Mouse (Mus musculus): ENCODE measurements around the gene Atp8b3. TPM values are rescaled to one million over a fixed set of nuclear protein-coding genes. Genes with fewer than 3 reads are reported as not detected.

Atp8b3 gene
- 0.23 TPM in 2 replicates for polyA plus RNA-seq (2015; fragmentation: Nextera tagmentation; extraction: Ambion mirVana)

DNA sequence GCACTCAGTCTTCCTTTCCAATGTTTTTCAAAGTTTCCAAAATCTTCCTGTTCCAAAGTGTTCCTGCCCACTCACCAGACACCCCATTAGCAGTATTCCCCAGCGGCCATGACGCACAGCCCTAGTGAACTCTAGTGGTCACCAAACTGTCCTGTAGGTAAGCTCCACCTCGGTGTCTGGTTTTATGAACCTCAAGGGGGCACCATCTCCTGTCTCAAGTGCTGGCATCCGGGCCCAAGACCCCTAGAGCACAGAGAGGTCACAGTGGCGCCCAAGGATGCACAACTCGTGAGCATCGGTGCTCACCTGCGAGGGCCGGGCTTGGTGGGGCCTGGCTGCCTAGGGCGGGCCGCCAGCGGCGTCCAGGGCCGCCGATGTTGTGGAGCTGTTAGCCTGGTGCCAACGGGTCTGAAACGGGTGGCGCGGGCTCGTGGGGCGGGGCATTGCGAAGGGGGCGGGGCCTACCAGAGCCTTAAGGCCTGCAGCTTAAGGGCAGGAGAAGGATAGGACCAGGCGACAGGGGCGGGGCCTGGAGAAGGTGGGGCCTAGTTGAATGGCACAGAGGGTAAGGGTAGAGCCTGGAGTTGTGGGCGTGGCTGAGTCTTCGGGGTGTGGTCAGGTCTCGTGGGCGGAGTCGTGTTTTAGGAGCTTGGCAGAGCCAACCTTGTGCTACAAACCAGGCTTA lies at the start of gene Atp8b3:
TSS of gene Atp8b3 (minus strand) at position 415 of the 685 bp plus-strand sequence.
- peak within 1 kb of the TSS; percentile 66; the same call in 1 of the 2 replicates for H3K27ac ChIP-seq
- under 1% methylated on average over 30 of the region's 30 CpGs for WGBS
- peaks cover 32% of the 10 kb centered on the region for H3K4me1 ChIP-seq
- H3K4me2 ChIP-seq: peak within 1 kb of the TSS; percentile 61
- H3K9me3 ChIP-seq (replicated peaks): no peaks in the 10 kb centered on the region
- H3K36me3 ChIP-seq: peaks cover 29% of the 10 kb centered on the region
- H3K4me3 ChIP-seq (replicated peaks): peak within 1 kb of the TSS; percentile 39
- peaks cover 35% of the 10 kb centered on the region for H3K27me3 ChIP-seq
- H3K9ac ChIP-seq: no peak within 1 kb of the TSS
- peak; percentile 89 for ATAC-seq (replicated peaks; ENCODE audit: low FRiP score)

DNA sequence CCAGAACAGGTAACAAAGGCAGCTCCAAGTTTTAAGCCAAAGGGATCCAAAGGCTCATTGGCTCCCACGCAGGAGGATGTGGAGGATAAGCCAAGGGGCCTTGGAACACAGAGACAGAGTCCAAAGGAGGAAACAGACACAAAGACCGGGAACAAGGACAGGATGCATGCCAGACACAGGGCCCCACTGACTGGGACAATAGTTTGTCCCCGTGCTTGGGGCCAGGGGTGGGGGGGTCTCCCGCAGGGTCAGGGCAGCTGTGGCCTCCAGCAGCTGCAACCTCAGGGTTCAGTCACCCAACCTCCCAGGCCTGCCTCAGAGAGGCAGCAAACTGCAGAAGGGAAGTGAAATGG lies 48.4 kb upstream of the Atp8b3 start:
- Histone ChIP-seq H3K27ac (peak overlapping the region; percentile 78), H3K4me3 (replicated peaks) (peak overlapping the region; percentile 17), H3K4me1 (peaks cover 55% of the 10 kb centered on the region), H3K9me3 (replicated peaks) (no peaks in the 10 kb centered on the region), H3K36me3 (peaks cover 38% of the 10 kb centered on the region), H3K9ac (no peak overlapping the region), H3K27me3 (no peaks in the 10 kb centered on the region), H3K4me2 (peak overlapping the region; percentile 42)
- 36% methylated on average over 4 of the region's 4 CpGs for WGBS
- no peak for ATAC-seq (replicated peaks; ENCODE audit: low FRiP score)

DNA sequence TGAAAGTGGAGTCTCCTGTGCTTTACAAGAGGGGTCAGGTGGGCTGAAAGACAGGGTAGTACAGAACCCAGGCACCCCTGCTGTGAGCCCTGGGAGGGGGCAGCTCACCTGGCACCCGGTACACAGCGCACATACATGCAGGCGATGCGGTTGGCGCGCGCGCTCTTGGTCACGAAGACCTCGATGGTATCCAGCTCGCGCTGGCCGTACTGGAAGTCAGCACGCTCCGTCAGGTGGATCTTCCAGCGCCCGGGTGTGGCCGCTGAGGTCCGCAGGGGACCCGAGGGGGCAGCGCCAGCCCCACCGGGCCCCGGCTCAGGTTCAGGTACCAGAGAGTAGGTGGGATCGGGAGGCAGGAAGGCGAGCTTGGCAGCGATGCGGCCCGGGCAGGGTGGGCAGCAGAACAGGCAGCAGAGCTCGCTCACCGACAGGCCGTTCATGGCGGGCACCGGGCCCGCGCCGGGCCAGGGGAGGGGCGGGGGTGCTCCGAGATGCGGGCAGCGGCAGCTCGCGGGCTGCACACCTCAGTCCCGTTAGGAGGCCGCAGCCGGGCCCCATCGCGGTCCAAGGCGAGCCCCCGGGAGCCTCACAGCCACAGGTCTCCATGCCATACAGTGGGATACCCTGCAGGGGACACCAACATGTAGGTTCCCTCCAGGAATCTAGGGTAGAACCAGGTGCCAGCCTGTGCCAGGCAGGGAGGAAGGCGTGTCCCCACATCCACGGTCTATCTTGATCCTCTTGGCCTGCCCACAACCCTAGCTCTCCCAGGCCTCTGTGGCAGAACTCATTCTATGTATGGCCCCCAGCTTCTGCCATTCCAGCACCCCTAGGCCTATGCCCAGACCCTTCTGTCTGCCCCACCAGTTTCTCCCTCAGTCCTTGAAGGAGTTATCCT lies 47.7 kb upstream of the Atp8b3 start:
- Histone ChIP-seq H3K4me1 (peaks cover 55% of the 10 kb centered on the region), H3K36me3 (peaks cover 42% of the 10 kb centered on the region), H3K27me3 (no peaks in the 10 kb centered on the region), H3K9ac (no peak overlapping the region), H3K27ac (peak overlapping the region; percentile 78), H3K4me3 (replicated peaks) (peak overlapping the region; percentile 17), H3K4me2 (peak overlapping the region; percentile 42), H3K9me3 (replicated peaks) (no peaks in the 10 kb centered on the region)
- no peak for ATAC-seq (replicated peaks; ENCODE audit: low FRiP score)
- 92% methylated on average over 51 of the region's 51 CpGs for WGBS

DNA sequence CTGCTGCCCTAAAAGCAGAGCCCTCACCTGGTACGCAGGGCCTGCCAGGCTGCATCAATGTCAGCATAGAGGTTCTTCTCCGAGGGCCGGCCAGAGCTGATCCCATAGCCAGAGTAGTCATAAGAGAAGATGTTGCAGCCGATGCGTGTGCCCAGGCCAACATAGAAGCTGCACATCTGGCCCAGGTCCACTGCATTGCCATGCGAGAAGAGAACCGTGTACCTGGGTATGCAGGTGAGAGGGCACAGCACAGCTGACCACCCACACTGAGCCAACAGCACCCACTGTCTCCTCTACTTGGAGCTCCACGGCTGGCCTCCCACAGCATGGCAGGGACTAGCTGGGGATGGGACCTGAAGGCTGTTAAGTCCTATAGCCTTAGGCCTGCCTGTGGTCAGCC lies 46.7 kb upstream of the Atp8b3 start:
- 0 out of 2 replicates have a peak overlapping the region, but pooled peaks have one; percentile 52 for H3K27ac ChIP-seq
- H3K4me1 ChIP-seq: peaks cover 53% of the 10 kb centered on the region
- H3K4me3 ChIP-seq (replicated peaks): peak overlapping the region; percentile 17
- 0 out of 2 replicates have a peak overlapping the region, but pooled peaks have one; percentile 15 for H3K9ac ChIP-seq
- H3K27me3 ChIP-seq: no peaks in the 10 kb centered on the region
- peak overlapping the region; percentile 42 for H3K4me2 ChIP-seq
- WGBS: 90% methylated on average over 8 of the region's 8 CpGs
- peaks cover 45% of the 10 kb centered on the region for H3K36me3 ChIP-seq
- no peaks in the 10 kb centered on the region for H3K9me3 ChIP-seq (replicated peaks)
- ATAC-seq (replicated peaks; ENCODE audit: low FRiP score): no peak

DNA sequence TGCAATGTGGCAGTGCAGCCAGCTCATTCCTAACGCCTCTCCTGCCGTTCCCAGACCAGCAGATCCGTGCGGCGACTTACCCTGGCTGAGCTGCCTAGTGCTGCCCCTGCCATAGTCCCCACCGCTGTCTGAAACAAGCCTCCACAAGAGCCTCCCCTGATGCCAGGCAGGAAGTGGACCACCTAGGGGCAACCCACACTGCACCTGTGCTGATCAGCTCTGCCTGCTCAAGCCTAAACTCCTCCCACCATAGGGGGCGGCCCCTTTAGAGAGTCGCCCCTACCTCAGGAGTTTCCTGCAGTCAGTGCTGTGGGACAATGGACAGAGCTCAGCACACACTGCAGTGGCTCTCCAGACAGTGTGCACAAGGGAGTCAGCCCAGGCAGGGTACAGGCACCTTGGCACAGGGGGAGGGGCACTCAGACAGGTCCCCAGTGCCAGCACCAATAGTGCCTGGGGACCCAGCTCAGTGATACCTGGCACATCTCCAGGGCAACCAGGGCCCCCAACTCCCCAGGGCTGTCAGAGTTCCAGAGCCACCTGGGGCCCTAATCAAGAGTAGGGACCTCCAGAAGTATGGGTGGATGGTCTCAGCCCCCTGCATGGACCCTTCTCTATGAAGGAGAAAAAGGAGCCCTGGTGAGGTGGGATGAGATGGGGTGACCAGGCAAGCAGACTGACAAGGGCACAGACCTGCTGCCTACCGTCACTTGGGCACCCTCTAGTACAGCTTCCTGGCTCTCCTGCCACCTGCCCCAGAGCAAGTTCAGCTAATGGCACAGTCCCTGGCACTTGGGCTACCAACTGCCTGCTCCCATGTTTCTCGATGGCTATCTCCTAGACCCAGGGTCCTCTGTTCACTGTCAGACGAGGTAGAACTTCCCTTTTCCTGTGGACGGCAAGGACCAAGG lies 46.0 kb upstream of the Atp8b3 start:
- 76% methylated on average over 12 of the region's 12 CpGs for WGBS
- H3K9me3 ChIP-seq (replicated peaks): no peaks in the 10 kb centered on the region
- peaks cover 52% of the 10 kb centered on the region for H3K4me1 ChIP-seq
- H3K9ac ChIP-seq: no peak overlapping the region
- 0 out of 2 replicates have a peak, but pooled peaks have one; percentile 7 for ATAC-seq (replicated peaks; ENCODE audit: low FRiP score)
- H3K4me3 ChIP-seq (replicated peaks): 0 out of 2 replicates have a peak overlapping the region, but pooled peaks have one; percentile 2
- H3K27me3 ChIP-seq: no peaks in the 10 kb centered on the region
- peak overlapping the region; percentile 52 for H3K27ac ChIP-seq
- H3K36me3 ChIP-seq: peaks cover 45% of the 10 kb centered on the region
- H3K4me2 ChIP-seq: peak overlapping the region; percentile 42

DNA sequence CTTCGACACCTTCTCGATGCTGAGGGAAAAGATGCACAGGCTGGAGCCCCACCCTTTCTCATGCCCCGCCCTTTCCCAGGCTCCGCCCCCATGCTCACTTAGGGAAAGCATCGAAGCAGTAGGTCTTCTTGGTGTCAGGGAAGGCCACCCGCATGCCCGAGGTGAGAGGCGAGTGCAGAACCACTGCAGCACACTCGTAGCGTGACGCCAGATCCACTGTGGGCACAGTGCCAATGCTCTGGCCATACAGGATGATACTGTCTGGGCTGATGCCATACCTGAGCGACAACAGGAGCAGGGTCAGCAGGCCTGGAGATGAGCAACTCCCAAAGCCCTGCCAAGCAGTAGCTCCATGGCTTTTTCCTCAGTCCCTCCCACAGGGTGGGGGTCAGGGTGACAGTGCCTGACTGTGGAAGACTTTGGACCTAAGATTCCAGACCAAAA lies 45.1 kb upstream of the Atp8b3 start:
- Histone ChIP-seq H3K9ac (no peak overlapping the region), H3K9me3 (replicated peaks) (no peaks in the 10 kb centered on the region)
- ATAC-seq (replicated peaks; ENCODE audit: low FRiP score): 0 out of 2 replicates have a peak, but pooled peaks have one; percentile 27

DNA sequence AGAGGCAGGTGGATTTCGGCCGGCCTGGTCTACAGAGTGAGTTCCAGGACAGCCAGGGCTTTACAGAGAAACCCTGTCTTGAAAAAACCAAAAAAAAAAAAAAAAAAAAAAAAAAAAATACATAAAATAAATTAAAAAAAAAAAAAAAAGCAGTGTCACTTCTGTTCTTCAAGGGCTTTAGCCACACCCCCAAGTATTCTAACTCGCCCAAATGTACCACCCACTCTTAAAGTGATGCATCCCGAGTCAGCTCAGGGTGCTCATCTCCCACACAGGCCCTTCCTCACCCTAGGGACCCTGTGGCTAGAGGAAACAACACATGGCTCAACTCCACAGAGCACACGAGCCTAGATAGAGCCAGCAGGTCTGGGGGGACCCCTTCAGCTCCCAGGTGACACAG lies 44.1 kb upstream of the Atp8b3 start:
- Histone ChIP-seq H3K9ac (no peak overlapping the region), H3K36me3 (peaks cover 45% of the 10 kb centered on the region), H3K27me3 (no peaks in the 10 kb centered on the region), H3K4me2 (no peak overlapping the region), H3K27ac (no peak overlapping the region), H3K9me3 (replicated peaks) (no peaks in the 10 kb centered on the region), H3K4me1 (peaks cover 51% of the 10 kb centered on the region), H3K4me3 (replicated peaks) (no peak overlapping the region)
- ATAC-seq (replicated peaks; ENCODE audit: low FRiP score): no peak
- 92% methylated on average over 5 of the region's 5 CpGs for WGBS

More for the DNA sequence above, 45.1 kb upstream of the Atp8b3 start:
- H3K27ac ChIP-seq: peak overlapping the region; percentile 52; the same call in 1 of the 2 replicates
- H3K4me1 ChIP-seq: peaks cover 52% of the 10 kb centered on the region
- H3K27me3 ChIP-seq: no peaks in the 10 kb centered on the region
- 63% methylated on average over 12 of the region's 12 CpGs for WGBS
- peaks cover 45% of the 10 kb centered on the region for H3K36me3 ChIP-seq
- no peak overlapping the region for H3K4me3 ChIP-seq (replicated peaks)
- H3K4me2 ChIP-seq: peak overlapping the region; percentile 42; the same call in 1 of the 2 replicates

DNA sequence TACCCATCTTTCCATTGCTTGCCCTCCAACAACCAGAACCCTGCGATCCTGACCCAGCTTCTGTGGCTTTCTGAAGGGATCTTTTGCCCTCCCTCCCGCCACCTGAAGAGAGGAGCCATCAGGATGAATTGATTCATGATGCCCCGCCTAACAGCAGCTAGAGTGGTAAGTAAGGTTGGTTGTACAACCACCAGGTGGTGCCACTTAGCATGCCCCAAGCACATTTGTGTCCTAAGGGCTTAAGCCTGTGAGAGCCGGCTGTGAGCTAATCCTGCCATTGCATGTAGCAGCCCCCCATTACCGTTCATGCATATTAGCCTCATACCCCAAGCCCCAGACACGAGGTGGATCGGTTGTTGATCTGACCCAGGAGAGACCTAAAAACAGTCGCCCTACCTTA lies 40.0 kb upstream of the Atp8b3 start:
- Histone ChIP-seq H3K9ac (0 out of 2 replicates have a peak overlapping the region, but pooled peaks have one; percentile 6), H3K9me3 (replicated peaks) (no peaks in the 10 kb centered on the region), H3K4me3 (replicated peaks) (peak overlapping the region; percentile 88), H3K4me2 (peak overlapping the region; percentile 96), H3K27me3 (no peaks in the 10 kb centered on the region), H3K4me1 (peaks cover 51% of the 10 kb centered on the region), H3K36me3 (peaks cover 19% of the 10 kb centered on the region), H3K27ac (peak overlapping the region; percentile 97)
- no peak; the same call in 1 of the 2 replicates for ATAC-seq (replicated peaks; ENCODE audit: low FRiP score)
- 6% methylated on average over 8 of the region's 8 CpGs for WGBS

DNA sequence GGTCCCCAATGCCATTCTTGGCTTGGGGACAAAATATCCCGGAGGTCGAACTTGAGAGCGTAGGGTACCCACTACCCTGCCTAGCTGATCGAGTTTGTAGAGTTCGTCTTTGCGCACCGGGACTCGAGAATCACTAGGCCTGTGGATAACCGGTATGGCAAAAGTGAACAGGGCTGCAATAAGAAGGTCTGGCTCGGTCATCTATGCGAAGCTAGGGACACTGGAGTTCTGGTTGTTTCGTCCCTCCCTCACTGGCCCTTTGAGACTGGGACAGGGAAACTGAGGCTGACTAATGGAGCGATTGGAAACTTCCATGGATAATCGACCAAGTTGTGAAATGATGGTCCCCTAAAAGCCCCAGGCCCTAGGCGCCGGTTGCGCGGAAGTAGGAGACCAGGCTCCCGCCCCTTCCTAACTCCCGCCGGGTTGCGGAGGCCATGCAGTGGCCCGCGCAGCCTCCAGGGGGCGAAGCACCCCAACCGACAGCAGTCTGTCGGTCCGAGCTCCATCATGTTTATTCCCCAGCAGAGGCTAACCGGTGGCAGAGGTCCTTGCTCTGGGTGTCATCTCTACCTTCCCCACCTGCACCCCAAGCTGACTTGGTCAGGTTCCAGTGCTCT lies 39.3 kb upstream of the Atp8b3 start:
- WGBS: under 1% methylated on average over 29 of the region's 29 CpGs
- ATAC-seq (replicated peaks; ENCODE audit: low FRiP score): peak; percentile 30
- H3K27ac ChIP-seq: peak overlapping the region; percentile 97
- peaks cover 12% of the 10 kb centered on the region for H3K36me3 ChIP-seq
- H3K4me3 ChIP-seq (replicated peaks): peak overlapping the region; percentile 88
- peak overlapping the region; percentile 82 for H3K9ac ChIP-seq
- H3K4me1 ChIP-seq: peaks cover 55% of the 10 kb centered on the region
- no peaks in the 10 kb centered on the region for H3K9me3 ChIP-seq (replicated peaks)
- H3K4me2 ChIP-seq: peak overlapping the region; percentile 96
- H3K27me3 ChIP-seq: no peaks in the 10 kb centered on the region

DNA sequence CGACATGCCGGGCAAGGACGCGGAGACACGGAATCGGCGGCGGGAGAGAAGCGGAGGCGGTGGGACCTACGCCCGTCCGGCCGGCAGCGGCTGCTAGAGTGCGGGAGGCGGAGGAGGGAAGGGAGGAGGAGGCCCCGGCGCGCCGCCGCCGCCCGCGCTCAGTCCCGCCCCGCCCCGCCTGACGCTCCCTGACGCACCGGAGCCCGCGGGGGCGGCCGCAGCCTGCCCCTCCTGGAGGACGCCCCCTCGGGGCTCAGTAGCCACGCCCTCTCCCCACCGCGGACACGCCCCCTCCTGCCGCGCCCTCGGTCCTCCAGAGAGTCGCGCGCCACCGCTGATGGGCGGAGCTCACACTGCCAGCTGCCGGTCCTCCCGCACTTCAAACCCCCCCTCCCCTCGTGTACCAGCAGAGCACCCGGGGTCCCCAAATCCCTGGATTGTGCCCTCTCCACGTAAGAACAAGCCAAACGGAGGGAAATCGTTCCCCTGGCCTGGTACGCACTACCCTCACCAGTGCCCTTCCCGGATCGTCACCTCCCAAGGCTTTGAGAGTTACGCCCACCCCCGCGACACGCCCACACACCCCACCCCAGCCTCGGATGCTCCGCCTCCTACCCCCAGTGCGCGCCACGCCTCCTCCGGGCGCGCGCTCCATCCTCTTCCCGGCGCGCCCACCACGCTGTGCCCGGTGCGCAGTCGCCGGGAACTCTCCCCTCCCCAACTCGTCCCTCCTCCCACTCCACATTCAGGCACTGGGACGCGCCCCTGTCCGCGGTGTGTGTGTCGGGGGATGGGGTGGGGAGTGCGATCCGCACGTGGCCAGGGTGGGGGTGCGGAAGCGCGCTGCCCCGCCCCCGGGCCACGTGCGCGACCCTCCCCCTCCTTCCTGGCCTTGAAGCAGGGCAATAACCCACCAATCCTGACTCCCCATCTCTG lies 38.5 kb upstream of the Atp8b3 start, which contains the start of gene Klf16:
TSS of gene Klf16 (minus strand) at position 127 of the 936 bp plus-strand sequence.
- peak; percentile 79 for ATAC-seq (replicated peaks; ENCODE audit: low FRiP score)
- peak within 1 kb of the TSS; percentile 97 for H3K27ac ChIP-seq
- H3K9me3 ChIP-seq (replicated peaks): no peaks in the 10 kb centered on the region
- peaks cover 8% of the 10 kb centered on the region for H3K36me3 ChIP-seq
- peak within 1 kb of the TSS; percentile 82 for H3K9ac ChIP-seq
- under 1% methylated on average over 91 of the region's 97 CpGs for WGBS
- H3K4me2 ChIP-seq: peak within 1 kb of the TSS; percentile 96
- H3K27me3 ChIP-seq: no peaks in the 10 kb centered on the region
- peaks cover 61% of the 10 kb centered on the region for H3K4me1 ChIP-seq
- peak within 1 kb of the TSS; percentile 88 for H3K4me3 ChIP-seq (replicated peaks)

Data from kidney, embryonic 15.5 days (tissue).